Mouse (Mus musculus): ENCODE measurements around the gene Prpf40a. TPM values are rescaled to one million over a fixed set of nuclear protein-coding genes. Genes with fewer than 3 reads are reported as not detected.
A peak's percentile ranks its signal among the peaks of the same experiment; 100 is the strongest.

The Prpf40a gene
- total and polyA plus RNA-seq, 2 experiments from 2014 or later, result 34.3 to 92.9 TPM

- H3K27me3 ChIP-seq (ENCODE audit: insufficient read depth, low read length), result no peaks in the 10 kb centered on the region
Measured at GRCm38 (mm10) chr2:53105408-53105807, 85.7 kb downstream of the Prpf40a start.

DNA sequence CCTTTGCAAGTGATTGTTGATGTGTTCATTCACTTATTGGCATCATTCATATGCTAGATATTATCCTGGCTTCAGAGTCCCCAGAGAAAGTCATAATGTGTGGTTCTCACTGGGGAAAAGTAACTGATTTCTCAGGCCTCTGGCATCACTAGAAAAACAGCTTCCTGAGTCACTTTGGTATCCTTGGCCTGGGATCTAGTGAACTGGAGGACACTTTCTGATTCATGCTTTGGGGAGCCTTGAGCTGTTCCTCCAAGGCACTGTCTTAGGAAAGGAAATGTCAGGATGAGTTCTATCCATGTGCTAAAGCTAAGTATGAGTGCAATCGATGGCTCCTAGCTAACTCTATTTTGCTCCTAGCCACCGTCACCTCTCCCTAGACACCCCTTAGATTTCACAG, 88.2 kb downstream of the Prpf40a start:
- no peak overlapping the region for H3K4me3 ChIP-seq (ENCODE audit: low read depth, low read length)
- TF ChIP-seq CTCF (IDR thresholded peaks at IDR 0.05), result no peak
- H3K4me1 ChIP-seq (ENCODE audit: insufficient read depth, low read length), result no peaks in the 10 kb centered on the region
- no peak overlapping the region for H3K27ac ChIP-seq (ENCODE audit: low read depth, low read length)
- H3K27me3 ChIP-seq (ENCODE audit: insufficient read depth, low read length), result no peaks in the 10 kb centered on the region
- H3K9me3 ChIP-seq (ENCODE audit: low read length), result no peaks in the 10 kb centered on the region
- WGBS, result 95% methylated on average over 2 of the region's 2 CpGs
- no peak for ATAC-seq (ENCODE audit: low FRiP score)
- no peak overlapping the region for H3K9ac ChIP-seq (replicated peaks; ENCODE audit: low read length, poor library complexity, severe bottlenecking)
- H3K36me3 ChIP-seq (ENCODE audit: insufficient read depth, low read length), result peaks cover 26% of the 10 kb centered on the region
- H3K4me2 ChIP-seq (ENCODE audit: low read depth, low read length, poor library complexity, severe bottlenecking), result no peak overlapping the region
- DNase-seq (ENCODE audit: low spot score), result no peak

More at GRCm38 (mm10) chr2:53105408-53105807, 85.7 kb downstream of the Prpf40a start:
- Histone ChIP-seq H3K4me1 (ENCODE audit: insufficient read depth, low read length) (no peaks in the 10 kb centered on the region), H3K9ac (replicated peaks; ENCODE audit: low read length, poor library complexity, severe bottlenecking) (no peak overlapping the region), H3K4me3 (ENCODE audit: low read depth, low read length) (no peak overlapping the region), H3K27ac (ENCODE audit: low read depth, low read length) (no peak overlapping the region), H3K9me3 (ENCODE audit: low read length) (no peaks in the 10 kb centered on the region), H3K36me3 (ENCODE audit: insufficient read depth, low read length) (peaks cover 38% of the 10 kb centered on the region), H3K4me2 (ENCODE audit: low read depth, low read length, poor library complexity, severe bottlenecking) (no peak overlapping the region)
- TF ChIP-seq CTCF (IDR thresholded peaks at IDR 0.05), result no peak
- 96% methylated on average over 10 of the region's 10 CpGs for WGBS
- ATAC-seq (ENCODE audit: low FRiP score) (no peak), DNase-seq (ENCODE audit: low spot score) (no peak)

GRCm38 (mm10) chr2:53101885-53102740, 89.0 kb downstream of the Prpf40a start:
- H3K9me3 ChIP-seq (ENCODE audit: low read length), result no peaks in the 10 kb centered on the region
- H3K36me3 ChIP-seq (ENCODE audit: insufficient read depth, low read length), result peaks cover 22% of the 10 kb centered on the region
- no peaks in the 10 kb centered on the region for H3K4me1 ChIP-seq (ENCODE audit: insufficient read depth, low read length)
- H3K4me2 ChIP-seq (ENCODE audit: low read depth, low read length, poor library complexity, severe bottlenecking), result no peak overlapping the region
- H3K9ac ChIP-seq (replicated peaks; ENCODE audit: low read length, poor library complexity, severe bottlenecking), result no peak overlapping the region
- no peaks in the 10 kb centered on the region for H3K27me3 ChIP-seq (ENCODE audit: insufficient read depth, low read length)
- TF ChIP-seq CTCF (IDR thresholded peaks at IDR 0.05), result no peak
- no peak overlapping the region for H3K4me3 ChIP-seq (ENCODE audit: low read depth, low read length)
- ATAC-seq (ENCODE audit: low FRiP score) (no peak), DNase-seq (ENCODE audit: low spot score) (no peak)
- 86% methylated on average over 11 of the region's 11 CpGs for WGBS
- H3K27ac ChIP-seq (ENCODE audit: low read depth, low read length), result no peak overlapping the region

DNA sequence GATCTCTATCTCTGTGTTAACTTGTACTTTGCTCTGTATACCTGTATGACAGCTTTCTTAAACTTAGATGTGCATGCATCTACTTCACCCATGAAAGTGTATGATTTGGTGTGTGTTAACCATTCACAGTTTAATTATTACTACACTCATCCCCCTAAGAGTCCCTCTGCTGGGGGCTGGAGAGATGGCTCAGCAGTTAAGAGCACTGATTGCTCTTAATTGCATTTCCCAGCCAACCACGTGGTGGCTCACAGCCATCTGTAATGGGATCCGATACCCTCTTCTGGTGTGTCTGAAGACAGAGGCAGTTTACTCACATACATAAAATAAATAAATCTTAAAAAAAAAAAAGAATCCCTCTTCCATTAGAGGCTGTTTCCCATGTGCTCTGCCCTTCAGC, 91.0 kb downstream of the Prpf40a start:
- Histone ChIP-seq H3K27ac (ENCODE audit: low read depth, low read length) (no peak overlapping the region), H3K4me3 (ENCODE audit: low read depth, low read length) (no peak overlapping the region), H3K9ac (replicated peaks; ENCODE audit: low read length, poor library complexity, severe bottlenecking) (no peak overlapping the region), H3K4me2 (ENCODE audit: low read depth, low read length, poor library complexity, severe bottlenecking) (no peak overlapping the region), H3K4me1 (ENCODE audit: insufficient read depth, low read length) (no peaks in the 10 kb centered on the region), H3K36me3 (ENCODE audit: insufficient read depth, low read length) (peaks cover 9% of the 10 kb centered on the region; the same call in 1 of the 2 replicates), H3K9me3 (ENCODE audit: low read length) (no peaks in the 10 kb centered on the region), H3K27me3 (ENCODE audit: insufficient read depth, low read length) (no peaks in the 10 kb centered on the region)
- DNase-seq (ENCODE audit: low spot score), result no peak
- 71% methylated on average over 2 of the region's 2 CpGs for WGBS
- ATAC-seq (ENCODE audit: low FRiP score), result no peak
- TF ChIP-seq CTCF (IDR thresholded peaks at IDR 0.05), result peak; percentile 26

GRCm38 (mm10) chr2:53095489-53095888, 95.6 kb downstream of the Prpf40a start:
- Histone ChIP-seq H3K27me3 (ENCODE audit: insufficient read depth, low read length) (no peaks in the 10 kb centered on the region), H3K9me3 (ENCODE audit: low read length) (no peaks in the 10 kb centered on the region), H3K36me3 (ENCODE audit: insufficient read depth, low read length) (no peaks in the 10 kb centered on the region), H3K4me3 (ENCODE audit: low read depth, low read length) (no peak overlapping the region), H3K4me1 (ENCODE audit: insufficient read depth, low read length) (no peaks in the 10 kb centered on the region), H3K9ac (replicated peaks; ENCODE audit: low read length, poor library complexity, severe bottlenecking) (no peak overlapping the region), H3K27ac (ENCODE audit: low read depth, low read length) (no peak overlapping the region), H3K4me2 (ENCODE audit: low read depth, low read length, poor library complexity, severe bottlenecking) (no peak overlapping the region)
- no peak for TF ChIP-seq CTCF (IDR thresholded peaks at IDR 0.05)
- WGBS, result 93% methylated on average over 3 of the region's 3 CpGs
- ATAC-seq (ENCODE audit: low FRiP score), result no peak
- DNase-seq (ENCODE audit: low spot score), result no peak

DNA sequence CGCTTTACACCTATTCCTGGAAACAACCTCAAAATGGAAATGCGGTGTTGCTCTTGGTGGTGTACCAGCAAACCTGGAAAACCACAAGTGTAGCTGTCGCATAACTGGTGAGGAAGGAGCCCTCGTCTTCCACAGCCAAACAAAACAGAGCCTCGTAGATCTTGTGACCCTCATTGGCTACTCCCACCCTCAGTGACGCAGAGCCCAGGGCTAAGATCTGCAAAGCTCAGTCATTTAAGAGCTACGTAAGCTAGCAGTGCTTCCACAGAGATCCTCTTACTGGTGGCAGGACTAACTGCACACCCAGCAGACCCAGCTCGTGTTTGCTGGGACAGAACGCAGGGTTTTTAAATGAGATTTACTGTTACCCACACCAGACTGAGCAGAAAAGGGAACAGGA, 96.1 kb downstream of the Prpf40a start:
- TF ChIP-seq CTCF (IDR thresholded peaks at IDR 0.05), result no peak
- Histone ChIP-seq H3K4me3 (ENCODE audit: low read depth, low read length) (no peak overlapping the region), H3K9me3 (ENCODE audit: low read length) (no peaks in the 10 kb centered on the region), H3K9ac (replicated peaks; ENCODE audit: low read length, poor library complexity, severe bottlenecking) (no peak overlapping the region), H3K36me3 (ENCODE audit: insufficient read depth, low read length) (no peaks in the 10 kb centered on the region), H3K4me2 (ENCODE audit: low read depth, low read length, poor library complexity, severe bottlenecking) (no peak overlapping the region), H3K27me3 (ENCODE audit: insufficient read depth, low read length) (no peaks in the 10 kb centered on the region), H3K4me1 (ENCODE audit: insufficient read depth, low read length) (no peaks in the 10 kb centered on the region), H3K27ac (ENCODE audit: low read depth, low read length) (no peak overlapping the region)
- ATAC-seq (ENCODE audit: low FRiP score), result no peak
- WGBS, result 92% methylated on average over 9 of the region's 9 CpGs
- no peak for DNase-seq (ENCODE audit: low spot score)
